Mouse (Mus musculus) heart, postnatal 14 days (tissue): Measurements from ENCODE around the gene Ankrd13c. TPM values are rescaled to one million over a fixed set of nuclear protein-coding genes. Genes with fewer than 3 reads are reported as not detected.
A peak's percentile ranks its signal among the peaks of the same experiment; 100 is the strongest.
"Not testable (repeated sequence)": the region's sequence is repeated elsewhere in the genome, so short reads cannot be mapped to it uniquely, and the experiment has no call there.

Experiments
- DNase-seq, 2 experiments: peaks; one replicate each; pipeline ENCODE4 v3.0.0; 2021 to 2022
- intact Hi-C: fragments of 180-260 bp; cut with DNase I; formaldehyde crosslinking; loops from one replicate; pipeline ENCODE4 v1.15.1; 2025
- long read RNA-seq, 2 experiments: library from polyadenylated mRNA; stranded (forward); transcript quantifications; one replicate each; pipeline ENCODE4 v2.0.0; 2021
- total RNA-seq, 2 experiments: library from RNA; stranded (reverse); gene quantifications; 2 replicates each; pipeline ENCODE4 v1.2.3; 2021

Ankrd13c gene
- 10 to 100 TPM; 33.1 to 37.3 TPM for total RNA-seq
- long read RNA-seq, experiment 1, transcript Ankrd13c-201 (13 exons, 3,903 nt) = major isoform, 58 of 61 reads
- long read RNA-seq, experiment 1, partial matches to known transcripts = 0 of 61 reads
- long read RNA-seq, experiment 1, other reads (novel, unspliced or antisense) = 1 of 61 reads
- long read RNA-seq, experiment 2, transcript Ankrd13c-201 (13 exons, 3,903 nt) = major isoform, 40 of 41 reads
- long read RNA-seq, experiment 2, partial matches to known transcripts = 0 of 41 reads
- long read RNA-seq, experiment 2, other reads (novel, unspliced or antisense) = 1 of 41 reads

DNA sequence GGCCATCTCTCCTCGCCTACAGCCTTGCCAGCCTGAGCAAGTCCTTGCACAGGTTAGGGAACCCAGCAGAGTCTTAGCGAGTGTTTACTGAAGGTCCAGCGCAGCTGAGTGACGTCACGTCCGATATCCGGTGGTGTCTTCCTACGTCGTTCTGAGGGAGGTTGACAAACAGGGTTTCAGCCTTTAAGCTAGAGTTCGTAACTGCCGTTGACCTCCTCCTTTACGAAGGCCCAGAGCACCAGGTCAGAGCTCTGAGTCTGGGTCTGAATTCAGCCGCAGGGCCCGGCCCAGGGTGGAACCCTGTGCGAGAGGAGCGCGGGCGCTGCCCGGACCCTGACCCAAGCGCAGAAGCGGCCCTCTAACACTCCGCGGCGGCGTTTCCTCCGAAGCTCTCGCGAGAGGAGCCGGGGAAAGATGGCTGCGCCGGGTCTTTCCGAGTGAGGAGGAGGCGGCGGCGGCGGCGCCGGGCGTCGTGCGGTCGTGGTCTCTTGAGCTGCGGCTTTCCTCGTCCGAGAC, at the start of gene Ankrd13c:
Ankrd13c (plus strand) TSS at position 397 of the 516 bp plus-strand sequence.
- peak; percentile 91 to 94 for DNase-seq
- intact Hi-C loops = loop anchor here (1.0 kb wide), 1 partner anchor 89 kb away; the partner anchor contains the start of genes Lrrc40 and Srsf11

DNA sequence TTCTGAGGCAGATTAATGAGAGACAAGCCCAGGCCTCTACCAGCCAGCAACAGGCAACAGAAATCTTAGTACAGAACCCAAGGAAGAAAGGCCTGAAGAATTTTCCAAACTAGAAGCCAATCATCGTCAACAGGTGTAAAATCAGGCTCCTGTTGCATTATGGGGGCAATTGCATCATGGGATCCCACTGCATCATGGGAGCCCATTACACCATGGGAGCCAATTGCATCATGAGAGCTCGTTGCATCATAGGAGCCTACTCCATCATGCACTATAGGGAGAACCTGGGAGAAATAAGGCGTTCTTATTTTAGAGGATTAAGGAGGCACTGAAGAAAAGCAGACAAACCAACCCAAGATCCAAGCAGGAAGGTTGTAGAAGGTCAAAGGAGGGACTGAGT, 49.4 kb upstream of the Ankrd13c start:
- DNase-seq = no peak
- intact Hi-C loops = no loop called here

DNA sequence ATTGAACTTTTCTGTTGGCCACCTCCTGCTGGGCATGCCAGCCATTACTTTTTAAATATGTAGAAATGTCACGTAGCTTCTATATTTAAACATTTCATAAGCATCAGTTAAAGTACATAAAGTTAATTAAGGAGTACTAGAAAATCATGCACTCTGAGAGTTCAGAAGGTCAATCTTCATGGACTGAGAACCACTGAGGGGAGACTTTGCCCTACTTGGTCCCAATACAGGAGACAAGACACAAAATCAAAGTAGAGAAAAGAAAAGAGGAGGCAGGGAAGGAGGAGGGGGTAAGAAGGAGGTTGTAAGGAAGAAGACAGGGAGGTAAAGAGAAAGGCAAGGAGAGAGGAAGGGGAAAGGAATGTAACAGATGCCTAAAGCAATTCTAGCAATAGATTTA, 47.1 kb upstream of the Ankrd13c start:
- intact Hi-C loops = no loop called here
- DNase-seq = no peak

DNA sequence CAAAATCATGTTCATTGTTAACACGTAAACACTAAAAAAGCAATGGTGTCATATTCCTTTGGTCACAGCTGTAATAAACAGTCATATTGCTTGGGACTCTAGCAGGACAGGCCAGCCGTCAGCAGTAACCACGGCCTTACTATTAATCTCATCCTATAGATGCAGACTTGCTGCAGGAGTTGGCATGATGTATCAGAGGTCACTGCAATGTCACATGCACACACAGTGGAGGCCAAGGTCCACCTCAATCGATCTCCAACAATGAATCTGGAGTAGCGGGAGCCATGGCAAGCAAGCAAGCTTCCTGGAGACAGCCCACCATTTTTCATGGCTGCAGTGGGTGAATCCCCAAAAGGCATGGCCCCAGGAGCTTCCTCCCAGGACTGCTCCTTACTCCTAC, 45.3 kb upstream of the Ankrd13c start:
- intact Hi-C loops = no loop called here
- DNase-seq = no peak

DNA sequence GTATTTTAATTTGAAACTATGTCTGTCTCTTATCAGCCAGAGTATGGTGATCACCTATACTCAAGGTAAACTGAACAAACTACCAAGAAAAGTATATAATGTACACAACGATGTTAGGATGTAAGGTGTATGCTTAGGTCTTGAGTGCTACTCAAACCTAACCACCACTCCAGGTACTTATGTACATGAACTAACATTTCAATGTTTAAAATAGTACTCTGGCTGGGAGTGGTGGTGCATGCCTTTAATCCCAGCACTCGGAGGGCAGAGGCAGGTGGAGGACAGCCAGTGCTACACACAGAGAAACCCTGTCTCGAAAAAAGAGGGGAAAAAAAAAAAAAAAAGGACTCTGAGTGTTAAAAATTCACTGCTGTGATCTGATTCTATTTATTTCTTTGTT, 38.9 kb upstream of the Ankrd13c start:
- intact Hi-C loops = no loop called here
- no peak for DNase-seq

DNA sequence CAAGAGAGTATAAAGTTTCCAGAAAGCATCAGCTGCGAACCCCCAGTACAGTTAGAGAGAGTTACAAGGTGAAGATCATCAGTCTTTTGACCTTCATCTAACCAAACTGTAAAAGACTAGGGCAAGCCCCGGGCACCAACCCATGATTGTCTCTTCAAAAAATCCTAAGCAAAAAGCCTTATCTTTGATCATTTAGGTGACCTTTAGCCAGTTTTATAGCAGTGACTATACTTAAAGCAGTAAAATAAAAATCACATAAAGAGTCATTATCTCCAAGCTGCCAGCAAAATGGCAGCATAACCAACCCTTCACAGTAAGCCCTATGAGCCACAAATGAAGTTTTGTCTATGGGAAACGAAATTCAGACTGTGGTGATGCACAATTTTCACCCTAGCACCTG, 36.8 kb upstream of the Ankrd13c start:
- DNase-seq = no peak
- intact Hi-C loops = no loop called here

DNA sequence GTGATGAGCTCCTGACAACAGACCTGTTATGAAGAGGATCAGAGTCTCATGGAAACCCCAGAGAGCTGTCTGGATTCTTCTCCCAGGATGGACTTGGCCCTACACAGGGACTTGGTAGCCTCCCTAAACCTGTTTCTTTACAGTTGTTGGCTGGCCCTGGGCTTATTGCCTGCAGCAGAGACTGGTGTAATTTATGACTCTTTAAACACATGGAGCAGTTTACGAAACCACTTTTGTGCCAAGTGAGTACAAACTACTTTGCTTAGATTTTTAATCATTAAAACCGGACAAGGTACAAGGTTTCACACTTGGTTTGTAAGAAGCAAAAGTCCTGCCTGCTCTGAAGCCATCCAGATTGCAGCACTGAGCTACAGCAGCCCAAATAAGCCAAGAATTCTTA, 34.9 kb upstream of the Ankrd13c start:
- no peak for DNase-seq
- intact Hi-C loops = no loop called here

DNA sequence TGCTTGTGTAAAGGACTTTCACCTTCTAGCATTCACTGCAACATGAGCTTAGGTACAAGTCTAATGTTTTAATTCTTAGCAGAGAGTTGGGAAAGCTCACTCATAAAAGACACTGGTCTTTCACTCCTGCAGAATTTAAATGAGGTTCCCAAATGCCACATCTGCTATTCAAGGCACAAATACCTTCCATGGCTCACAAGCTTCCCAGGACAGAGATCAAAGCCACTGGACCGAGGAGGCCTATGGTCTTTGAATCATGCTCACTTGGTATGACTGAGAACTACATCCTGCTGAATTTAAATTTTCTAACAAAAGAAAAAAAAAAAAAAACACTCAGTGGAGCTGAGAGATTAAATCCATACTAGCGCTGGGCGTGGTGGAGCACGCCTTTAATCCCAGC, 30.7 kb upstream of the Ankrd13c start:
- DNase-seq = no peak
- intact Hi-C loops = no loop called here

DNA sequence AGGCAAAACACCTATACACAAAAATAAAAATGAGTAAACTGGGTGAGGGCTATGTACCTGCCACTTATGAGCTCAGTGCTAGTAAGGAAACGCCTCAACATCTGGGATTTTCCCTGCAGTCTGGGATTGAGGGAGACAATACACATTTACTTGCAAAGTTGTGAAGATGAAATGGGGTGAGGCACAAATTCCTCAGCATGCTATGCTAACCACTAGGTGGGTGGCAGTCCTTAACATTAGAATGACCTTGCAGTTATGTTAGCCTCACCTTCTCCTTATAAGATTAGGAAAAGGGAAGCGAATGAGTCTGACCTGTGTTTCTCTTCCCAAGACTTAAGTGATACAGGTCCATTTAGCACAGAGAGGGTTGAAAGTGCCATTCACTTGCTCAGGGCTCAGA, 25.7 kb upstream of the Ankrd13c start:
- intact Hi-C loops = no loop called here
- DNase-seq = no peak

DNA sequence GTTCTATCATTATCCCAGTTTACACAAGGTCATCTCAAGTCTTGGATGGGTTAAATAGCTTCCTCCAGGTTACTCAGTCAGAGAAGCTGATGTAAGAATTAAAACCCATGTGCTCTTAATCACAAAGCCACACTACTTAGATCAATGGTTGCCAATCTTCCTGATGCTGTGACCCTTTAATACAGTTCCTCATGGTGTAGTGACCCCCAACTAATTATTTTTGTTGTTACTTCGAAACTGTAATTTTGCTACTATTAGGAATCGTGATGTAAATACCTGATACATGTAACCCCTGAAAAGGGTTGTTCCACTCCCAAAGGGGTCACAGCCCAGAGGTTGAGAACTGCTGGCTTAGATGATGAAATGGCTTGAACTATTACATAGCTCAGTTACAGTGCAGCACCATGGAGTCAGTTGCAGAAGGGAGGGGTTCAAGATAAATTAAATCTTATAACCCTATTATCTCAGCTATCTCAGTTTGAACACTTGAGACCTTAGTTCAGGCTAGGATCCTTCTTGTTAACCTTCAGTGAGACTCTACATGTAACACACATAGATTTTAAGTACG, 23.7 kb upstream of the Ankrd13c start:
- intact Hi-C loops = no loop called here

DNA sequence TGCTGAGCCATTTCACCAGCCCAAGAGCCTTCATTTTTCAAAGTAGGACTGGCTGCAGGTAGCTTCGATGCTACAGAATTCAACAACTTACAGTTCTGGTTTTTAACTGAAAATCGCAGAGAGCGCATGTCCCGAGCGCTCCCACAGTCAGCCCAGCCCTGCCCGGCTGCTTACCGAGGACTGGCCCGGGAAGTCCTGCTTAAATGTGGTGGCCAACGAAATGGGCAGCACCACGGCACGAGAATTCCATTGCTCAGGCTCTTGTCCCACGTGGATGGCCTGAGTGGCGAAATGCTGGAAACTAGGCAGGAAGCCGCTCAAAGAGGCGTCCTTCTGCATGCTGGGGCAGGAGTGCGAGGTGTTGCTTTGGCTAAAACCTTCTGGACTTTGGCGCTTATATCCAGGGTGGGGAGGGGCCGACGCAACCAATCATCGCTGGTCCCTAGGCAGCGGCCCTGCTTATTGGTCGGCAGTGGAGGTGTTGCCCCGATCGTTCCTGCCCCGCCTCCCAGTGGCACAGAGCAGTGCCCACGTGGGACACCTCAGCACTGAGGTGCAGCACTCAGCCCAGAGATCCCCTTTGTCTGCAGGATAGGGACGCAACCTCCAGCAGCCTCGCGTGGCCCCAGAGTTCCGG, 22.2 kb upstream of the Ankrd13c start, which contains the start of gene Cth:
Cth (minus strand) TSS at position 386 of the 637 bp plus-strand sequence.
- intact Hi-C loops = no loop called here

More for the DNA sequence above, 23.7 kb upstream of the Ankrd13c start:
- no peak for DNase-seq

DNA sequence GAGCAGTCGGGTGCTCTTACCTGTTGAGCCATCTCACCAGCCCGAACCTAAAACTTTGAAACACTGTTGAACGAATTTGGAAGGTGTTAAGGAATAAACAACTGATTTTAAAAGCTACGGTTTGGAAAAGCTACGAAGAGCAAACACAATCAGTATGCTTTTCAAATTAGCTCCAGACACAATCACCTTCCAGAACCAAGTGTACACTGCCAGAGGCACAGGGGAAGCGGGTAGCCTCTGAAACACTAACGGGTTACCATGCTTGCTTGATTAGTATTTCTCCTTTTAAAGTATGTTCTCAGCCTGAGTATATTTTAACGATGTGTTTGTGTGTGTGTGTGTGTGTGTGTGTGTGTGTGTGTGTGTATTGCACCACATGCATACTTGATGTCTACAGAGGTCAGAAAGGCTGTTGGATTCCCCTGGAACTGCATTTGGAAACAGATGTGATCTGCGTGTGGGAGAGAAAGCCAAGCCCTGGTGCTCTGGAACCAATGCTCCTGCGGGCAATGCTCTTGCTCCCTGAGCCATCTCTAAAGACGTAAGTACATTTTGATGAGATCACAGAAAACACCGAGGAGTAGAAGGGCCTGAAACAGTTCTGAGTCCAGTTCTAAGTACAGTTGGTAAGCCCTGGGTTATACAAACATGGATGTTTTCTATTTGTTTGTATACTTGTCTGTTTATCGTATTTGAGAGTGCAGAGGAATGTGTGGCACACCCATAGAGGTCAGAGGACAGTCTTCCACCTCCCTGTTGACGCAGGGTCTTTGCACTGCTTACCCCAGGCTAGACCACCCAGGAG, 21.1 kb upstream of the Ankrd13c start:
- intact Hi-C loops = no loop called here
- no peak for DNase-seq

More for the DNA sequence above, 22.2 kb upstream of the Ankrd13c start, which contains the start of gene Cth:
- peak; percentile 78 to 81 for DNase-seq

DNA sequence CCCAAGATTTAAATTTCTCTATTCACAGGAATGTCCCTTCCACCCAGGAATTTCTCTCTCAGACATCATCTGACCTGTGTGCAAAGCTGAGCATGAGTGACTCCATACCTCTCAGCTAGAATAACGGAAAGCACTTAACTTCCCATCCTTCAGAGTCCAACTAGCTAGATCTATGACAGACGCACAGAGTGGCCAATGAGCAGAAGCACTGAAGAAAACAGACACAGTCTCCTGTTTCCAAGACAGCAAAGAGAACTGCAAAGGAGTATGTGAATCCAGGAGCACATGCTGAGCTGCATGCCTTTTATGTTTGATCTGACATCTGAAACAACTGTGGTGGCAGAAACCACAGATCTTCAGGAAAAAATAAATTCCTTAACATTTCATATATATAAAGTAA, 20.3 kb upstream of the Ankrd13c start:
- no peak for DNase-seq
- intact Hi-C loops = no loop called here

DNA sequence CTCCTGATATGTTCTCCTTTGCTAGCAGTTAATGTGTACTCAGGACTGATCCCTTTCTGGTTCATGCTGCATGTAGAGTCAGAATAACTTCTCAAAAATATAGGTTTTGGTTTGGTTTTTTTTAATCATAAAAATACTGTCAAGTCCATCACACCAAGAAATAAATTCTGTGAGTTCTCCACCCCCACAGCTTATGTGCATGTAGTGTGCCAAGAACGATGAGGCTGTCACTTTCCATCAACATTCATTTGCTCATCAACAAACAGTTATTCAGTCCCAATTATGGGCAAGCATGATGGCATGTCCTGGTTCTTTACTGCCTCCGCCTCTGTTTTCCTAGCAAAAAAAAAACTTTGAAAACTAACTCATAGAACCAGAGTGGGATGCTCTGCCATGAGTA, 18.3 kb upstream of the Ankrd13c start:
- intact Hi-C loops = no loop called here
- no peak for DNase-seq

DNA sequence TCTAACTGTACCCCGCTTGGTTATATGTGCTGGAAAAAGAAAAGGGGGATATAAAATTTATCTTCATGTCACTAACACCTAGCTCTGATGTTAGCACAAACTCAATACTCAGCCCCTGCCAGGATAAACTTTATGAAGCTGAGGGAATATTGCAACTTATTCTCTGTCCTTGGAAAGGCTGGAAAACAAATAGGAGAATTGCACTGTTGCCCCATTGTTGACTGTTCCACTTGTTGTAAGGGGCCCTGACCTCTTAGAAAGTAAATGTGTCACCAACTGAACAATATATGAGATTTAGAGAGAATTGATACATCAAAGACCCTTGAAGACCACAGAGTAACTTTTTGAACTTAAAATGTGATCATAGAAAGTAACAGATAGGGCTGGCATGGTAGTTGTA, 17.6 kb upstream of the Ankrd13c start:
- DNase-seq = no peak
- intact Hi-C loops = no loop called here

DNA sequence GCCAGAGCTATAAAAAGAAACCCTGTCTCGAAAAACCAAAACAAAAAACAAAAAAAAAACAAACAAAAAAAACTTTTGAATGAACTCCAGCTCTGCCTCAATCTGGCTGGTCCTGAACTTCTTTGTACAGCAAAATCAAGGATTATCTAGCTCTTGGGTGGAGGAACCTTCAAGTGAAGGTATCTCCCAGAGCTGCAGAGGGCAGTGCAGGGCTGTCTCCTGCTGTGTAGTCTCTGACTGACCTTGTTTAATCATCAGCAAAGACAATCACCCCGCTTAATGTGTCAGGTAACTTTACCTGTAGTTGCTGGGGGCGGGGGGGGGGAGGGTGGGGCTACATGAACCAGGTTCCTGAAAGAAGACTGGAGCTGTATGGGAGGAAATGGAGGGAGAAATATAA, 15.4 kb upstream of the Ankrd13c start:
- no peak for DNase-seq
- intact Hi-C loops = no loop called here

DNA sequence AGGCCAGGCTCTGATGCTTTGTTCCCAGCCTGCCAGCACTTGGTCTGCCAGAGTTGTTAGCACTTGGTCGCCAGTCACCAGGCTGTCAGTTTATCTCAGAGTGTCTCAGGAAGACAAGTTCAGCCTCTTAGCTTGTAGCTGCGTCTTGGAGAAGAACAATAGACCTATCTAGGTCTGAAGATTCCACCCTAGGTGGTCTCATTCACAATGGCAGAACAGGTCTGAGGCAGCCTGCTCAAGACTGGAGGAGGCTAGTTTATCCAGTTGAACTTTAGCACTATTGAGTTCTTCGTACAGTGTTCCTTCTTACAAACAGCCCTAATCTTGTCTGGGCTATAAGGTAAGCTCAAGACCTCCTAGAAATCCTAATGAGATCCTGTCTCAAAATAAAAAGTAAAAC, 15.0 kb upstream of the Ankrd13c start:
- DNase-seq = no peak
- intact Hi-C loops = no loop called here

DNA sequence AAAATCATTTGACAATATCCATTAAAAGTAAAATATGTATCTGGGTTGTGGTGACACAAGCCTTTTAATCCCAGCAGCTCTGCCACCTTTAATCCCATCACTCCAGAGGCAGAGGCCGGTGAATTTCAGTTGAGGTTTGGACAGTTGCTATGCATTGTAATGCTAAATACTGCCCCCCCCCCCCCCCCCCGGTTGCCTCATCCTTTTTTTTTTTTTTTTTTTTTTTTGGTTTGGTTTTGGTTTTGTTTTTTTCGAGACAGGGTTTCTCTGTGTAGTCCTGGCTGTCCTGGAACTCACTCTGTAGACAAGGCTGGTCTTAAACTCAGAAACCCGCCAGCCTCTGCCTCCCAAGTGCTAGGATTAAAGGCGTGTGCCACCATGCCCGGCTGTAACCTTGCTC, 13.8 kb upstream of the Ankrd13c start:
- intact Hi-C loops, DNase-seq: not testable (repeated sequence)

DNA sequence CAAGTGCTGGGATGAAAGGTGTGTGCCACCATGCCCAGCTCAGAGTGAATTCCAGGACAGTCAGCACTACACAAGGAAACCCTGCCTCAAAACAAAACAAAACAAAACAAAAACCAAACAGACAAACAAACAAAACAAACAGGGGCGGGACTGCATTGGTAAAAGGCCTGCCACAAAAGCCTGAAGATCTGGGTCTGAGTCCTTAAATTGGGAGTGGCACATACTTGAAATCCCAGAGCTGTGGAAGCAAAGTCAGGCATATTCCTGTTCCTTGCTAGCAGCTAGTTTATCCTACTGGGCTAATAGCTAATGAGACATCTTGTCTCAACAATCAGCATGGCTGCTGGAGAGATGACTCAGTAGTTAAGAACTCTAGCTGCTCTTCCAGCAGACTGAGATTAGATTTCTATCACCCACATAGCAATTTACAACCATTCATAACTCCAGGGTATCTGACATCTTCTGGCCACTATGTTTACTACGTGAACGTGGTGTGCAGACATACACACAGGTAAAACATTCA, 12.7 kb upstream of the Ankrd13c start:
- intact Hi-C loops = no loop called here
- DNase-seq = no peak

DNA sequence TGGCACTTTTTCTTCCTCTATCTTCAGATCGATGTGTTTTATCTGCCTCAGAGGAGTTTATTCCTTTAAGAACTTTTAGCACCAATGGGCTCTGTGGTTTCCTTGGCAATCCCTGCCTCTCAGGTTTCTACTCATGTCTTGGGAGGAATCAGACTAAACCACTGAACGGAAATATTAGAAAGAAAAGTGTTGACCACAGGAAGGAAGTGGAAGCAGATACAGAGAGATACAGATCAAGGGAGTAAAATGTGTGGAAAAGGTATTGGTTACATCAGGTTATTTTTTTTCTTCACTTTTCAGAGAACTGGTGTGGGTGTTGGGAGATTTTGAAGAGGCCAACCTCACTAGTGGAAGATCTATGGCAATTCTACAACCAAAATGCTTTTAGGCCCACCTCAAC, 8.5 kb upstream of the Ankrd13c start:
- no peak for DNase-seq
- intact Hi-C loops = no loop called here
